Mouse (Mus musculus) gastrocnemius, adult 2 months (tissue): ENCODE results near the gene Foxi2. TPM values are rescaled to one million over a fixed set of nuclear protein-coding genes. Genes with fewer than 3 reads are reported as not detected.

Experiments used
- DNase-seq: peaks from one replicate; pipeline ENCODE4 v3.0.0; 2022
- H3K27ac ChIP-seq: fragments of 200-600 bp; 2 replicates; pipeline ENCODE4 v1.8.1; 2022; ENCODE audit warnings: mild to moderate bottlenecking
- H3K4me3 ChIP-seq: fragments of 200-600 bp; 2 replicates; pipeline ENCODE4 v1.8.1; 2022; ENCODE audit warnings: mild to moderate bottlenecking, moderate library complexity
- CTCF ChIP-seq: fragments of 200-600 bp; IDR thresholded peaks from 2 replicates; pipeline ENCODE4 v1.8.1; 2022; ENCODE audit warnings: antibody characterized with exemption, mild to moderate bottlenecking, moderate library complexity
- intact Hi-C: fragments of 180-260 bp; cut with DNase I; formaldehyde crosslinking; loops from one replicate; pipeline ENCODE4 v1.15.1; 2025
- total RNA-seq, 2 experiments: library from RNA; stranded (reverse); gene quantifications; 2 replicates each; pipeline ENCODE4 v1.2.3; 2021

Gene Foxi2
- total RNA-seq, 2 experiments from 2014 or later = not detected

DNA sequence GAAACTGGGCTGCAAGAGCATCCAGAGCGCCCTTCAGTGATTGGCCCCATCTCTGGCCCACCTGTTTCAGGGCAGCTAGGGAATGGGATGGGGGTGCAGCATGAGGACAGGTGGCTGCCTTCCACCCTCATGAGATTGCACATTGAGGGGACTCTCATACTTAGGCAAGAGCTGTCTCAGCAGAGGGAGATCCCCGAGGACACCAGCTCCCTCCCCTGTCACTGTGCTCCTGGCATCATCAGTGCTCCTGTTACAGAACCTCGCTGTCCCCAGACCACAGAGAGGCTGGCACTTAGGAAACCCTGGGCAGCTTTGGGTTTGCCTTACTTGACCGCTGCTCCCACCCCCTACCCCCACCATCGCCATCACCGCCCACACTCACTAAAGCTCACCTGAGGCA, 2.2 kb downstream of the Foxi2 start:
- intact Hi-C loops = no loop called here
- no peak overlapping the region for H3K4me3 ChIP-seq
- TF ChIP-seq CTCF = no peak
- H3K27ac ChIP-seq = no peak overlapping the region
- no peak for DNase-seq

DNA sequence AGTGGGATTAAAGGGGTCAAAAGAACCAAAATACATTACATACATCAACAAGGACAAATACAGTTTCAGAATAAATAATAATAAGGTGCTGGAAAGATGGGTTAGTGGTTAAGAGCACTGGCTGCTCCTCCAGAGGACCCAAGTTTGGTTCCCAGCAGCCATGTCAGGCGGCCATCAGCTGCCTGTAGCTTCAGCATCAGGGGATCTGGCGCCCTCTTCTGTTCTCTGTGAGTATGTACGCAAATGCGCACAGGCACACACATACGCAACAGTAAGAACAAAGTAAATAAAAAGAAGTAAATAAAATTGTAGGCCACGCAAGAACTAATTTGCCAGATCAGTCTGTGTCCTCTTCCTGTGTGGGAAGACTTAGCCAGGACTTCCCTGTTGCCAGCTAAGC, 18.7 kb downstream of the Foxi2 start:
- no peak overlapping the region for H3K4me3 ChIP-seq
- no peak for DNase-seq
- TF ChIP-seq CTCF = no peak
- intact Hi-C loops = no loop called here
- H3K27ac ChIP-seq = no peak overlapping the region

DNA sequence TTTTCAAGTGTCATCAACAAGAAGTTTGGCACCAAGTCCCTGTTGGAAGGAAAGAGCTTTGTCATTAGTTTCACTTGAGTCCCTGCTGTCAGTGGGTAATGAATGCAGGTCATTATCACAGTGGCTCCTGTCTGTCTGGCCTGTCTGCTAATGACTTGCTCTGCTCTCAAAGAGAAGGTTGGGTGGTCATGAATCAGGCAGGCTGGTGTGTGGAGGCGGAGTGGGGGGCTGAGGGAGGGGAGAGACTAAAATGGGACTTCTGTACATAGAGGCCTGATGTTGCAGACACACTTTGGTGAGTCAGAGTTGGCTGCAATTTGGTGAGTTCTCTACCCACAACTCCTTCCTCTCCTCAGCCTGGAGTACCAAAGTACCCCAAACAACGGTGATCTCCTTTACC, 20.8 kb downstream of the Foxi2 start:
- intact Hi-C loops = no loop called here
- no peak for DNase-seq
- H3K27ac ChIP-seq = no peak overlapping the region
- H3K4me3 ChIP-seq = no peak overlapping the region
- no peak for TF ChIP-seq CTCF

DNA sequence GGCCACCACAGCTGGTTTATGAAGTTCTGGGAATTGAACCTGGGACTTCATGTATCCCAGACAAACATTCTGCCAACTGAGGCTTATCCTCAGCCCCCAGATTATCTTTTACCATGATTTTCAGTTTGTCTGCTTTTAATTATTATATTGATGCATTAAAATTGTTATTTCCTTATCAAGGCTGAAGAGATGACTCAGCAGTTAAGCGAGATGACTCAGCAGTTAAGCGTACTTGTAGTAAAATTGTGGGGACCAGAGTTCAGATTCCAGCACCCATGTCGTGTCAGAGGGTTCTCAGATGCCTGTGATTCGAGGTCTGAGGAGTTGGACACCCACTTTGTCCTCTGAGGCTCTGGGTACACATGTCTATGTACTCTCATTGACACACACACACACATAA, 33.8 kb downstream of the Foxi2 start:
- no peak for TF ChIP-seq CTCF
- no peak for DNase-seq
- intact Hi-C loops = no loop called here
- Histone ChIP-seq H3K4me3 (no peak overlapping the region), H3K27ac (no peak overlapping the region)

DNA sequence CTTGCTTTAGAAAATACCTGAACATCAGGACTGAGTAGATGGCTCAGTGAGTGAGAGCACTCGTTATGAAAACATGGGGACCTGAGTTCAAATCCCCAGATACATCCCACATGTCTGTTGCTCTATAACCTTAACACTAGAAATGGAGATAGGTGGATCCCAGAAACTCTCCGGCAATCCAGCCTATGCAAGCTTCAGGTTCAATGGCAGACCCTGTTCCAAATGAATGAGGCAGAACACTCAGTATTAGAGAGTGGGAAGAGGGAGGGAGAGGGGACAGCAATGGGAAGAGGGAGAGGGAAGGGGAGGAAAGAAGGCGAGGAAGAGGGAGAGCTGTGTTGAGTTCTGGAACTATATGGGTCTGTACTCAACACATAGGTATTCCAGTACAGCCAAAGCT, 41.2 kb downstream of the Foxi2 start:
- no peak for DNase-seq
- H3K27ac ChIP-seq = no peak overlapping the region
- no peak overlapping the region for H3K4me3 ChIP-seq
- no peak for TF ChIP-seq CTCF
- intact Hi-C loops = no loop called here

DNA sequence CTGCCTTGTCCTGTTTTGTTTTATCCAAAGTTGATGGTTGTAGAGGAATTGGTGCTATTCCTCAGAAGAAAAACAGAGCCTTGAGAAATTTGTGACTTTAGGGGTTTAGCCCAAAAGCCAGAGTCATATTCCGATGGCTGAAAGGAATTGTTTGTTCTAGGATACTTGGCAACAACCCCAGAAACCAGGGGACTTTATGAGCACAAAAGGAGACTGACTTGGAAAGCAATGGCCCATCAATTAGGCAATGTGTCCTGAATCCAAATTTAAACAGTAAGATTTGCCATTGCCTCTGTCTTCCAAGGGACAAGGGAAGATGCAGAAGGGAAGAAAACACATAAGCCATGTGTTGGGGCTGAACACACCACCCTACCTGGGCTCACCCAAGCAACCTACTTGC, 42.3 kb downstream of the Foxi2 start:
- no peak overlapping the region for H3K27ac ChIP-seq
- no peak for TF ChIP-seq CTCF
- DNase-seq = no peak
- no peak overlapping the region for H3K4me3 ChIP-seq
- intact Hi-C loops = no loop called here

DNA sequence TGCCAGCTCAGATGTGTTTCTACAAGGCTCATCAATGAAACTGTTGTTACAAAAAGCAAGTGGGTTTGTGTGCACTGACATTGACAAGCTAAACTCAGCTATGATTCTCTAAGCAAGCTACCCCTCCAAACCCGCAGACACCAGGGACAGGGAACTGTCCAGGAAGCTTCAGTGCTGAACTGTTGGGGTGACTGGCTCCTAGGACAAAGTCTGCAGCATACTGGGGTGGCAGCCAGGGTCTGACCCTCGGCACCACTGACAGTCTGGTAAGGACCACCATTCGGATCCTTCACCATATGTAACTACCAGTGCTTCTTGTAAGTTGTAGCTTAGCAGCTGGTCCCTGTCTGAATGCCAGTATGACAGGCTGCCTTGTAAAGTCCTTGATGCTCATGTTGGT, 43.6 kb downstream of the Foxi2 start:
- TF ChIP-seq CTCF = no peak
- DNase-seq = no peak
- H3K4me3 ChIP-seq = no peak overlapping the region
- no peak overlapping the region for H3K27ac ChIP-seq
- intact Hi-C loops = no loop called here

Other genes with a start within 250 kb of the Foxi2 start
- gene Nps, start 151.6 kb upstream of the Foxi2 start, total RNA-seq = not detected
- not detected for gene Clrn3, start 118.3 kb downstream of the Foxi2 start, total RNA-seq
- 1 to 10 TPM; 1.2 to 1.6 TPM for gene Ptpre, start 127.2 kb downstream of the Foxi2 start, total RNA-seq